Mouse (Mus musculus) neutrophil, adult 5-6 weeks (primary cell): ENCODE data around the gene Meox1. TPM values are rescaled to one million over a fixed set of nuclear protein-coding genes. Genes with fewer than 3 reads are reported as not detected.

ENCODE experiments used
- ATAC-seq: fragments of 151-379, 151-347 bp; 2 replicates; pipeline ENCODE4 v1.8.0; 2017; ENCODE audit warnings: mild to moderate bottlenecking, moderate TSS enrichment; ENCODE audit not compliant: insufficient number of reproducible peaks, poor library complexity, low FRiP score, severe bottlenecking; ENCODE audit errors: extremely low read depth
- total RNA-seq: library from RNA; stranded (forward); fragments of 200-1000 nt; gene quantifications from 2 replicates; pipeline ENCODE4 v1.2.3, GENCODE M21; 2017

Meox1 gene
- total RNA-seq, 1 experiment from 2014 or later = not detected

GRCm38 (mm10) chr11:101870067-101870765, 24.0 kb downstream of the Meox1 start:
- ATAC-seq = no peak

- ATAC-seq = no peak
Measured at GRCm38 (mm10) chr11:101867513-101868052, 26.6 kb downstream of the Meox1 start.

GRCm38 (mm10) chr11:101858742-101859141, 35.4 kb downstream of the Meox1 start:
- ATAC-seq = no peak

DNA sequence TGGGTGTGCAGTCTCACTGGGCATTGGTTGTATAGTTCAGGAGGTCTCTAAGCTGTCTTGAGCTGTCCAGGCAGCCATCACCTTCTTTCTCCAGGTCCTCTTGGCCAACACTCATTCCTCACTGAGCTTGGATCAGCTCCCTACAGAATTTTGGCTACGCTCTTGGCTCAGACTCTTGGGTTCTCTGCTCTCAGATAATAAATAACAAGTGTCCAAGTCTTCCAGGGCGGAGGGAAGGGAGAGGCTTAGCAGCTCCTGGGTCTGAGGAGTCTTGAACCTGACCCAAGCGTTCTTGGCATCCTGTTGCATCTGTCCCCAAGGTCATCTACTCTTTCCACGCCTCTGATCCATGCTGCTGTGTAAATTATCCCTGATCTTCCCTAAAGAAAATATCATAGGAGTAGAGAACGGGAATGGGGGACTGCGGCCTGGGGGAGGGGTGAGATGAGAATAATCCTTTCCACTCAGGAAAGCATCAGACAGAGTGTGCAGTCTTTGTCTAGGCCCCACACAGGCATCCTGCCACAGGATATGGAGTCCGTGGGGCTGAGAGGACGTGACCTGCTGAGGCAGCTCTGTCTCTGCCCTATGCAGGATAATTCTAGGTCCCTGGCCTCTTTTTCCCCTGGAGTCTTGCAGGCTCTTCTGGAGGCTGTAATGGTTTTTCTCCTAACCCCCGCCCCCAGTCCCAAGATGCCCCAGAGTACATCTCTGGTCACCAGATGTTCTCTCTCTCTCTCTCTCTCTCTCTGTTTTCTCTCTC, 38.0 kb downstream of the Meox1 start:
- ATAC-seq = no peak

GRCm38 (mm10) chr11:101851042-101851441, 43.1 kb downstream of the Meox1 start:
- no peak for ATAC-seq

DNA sequence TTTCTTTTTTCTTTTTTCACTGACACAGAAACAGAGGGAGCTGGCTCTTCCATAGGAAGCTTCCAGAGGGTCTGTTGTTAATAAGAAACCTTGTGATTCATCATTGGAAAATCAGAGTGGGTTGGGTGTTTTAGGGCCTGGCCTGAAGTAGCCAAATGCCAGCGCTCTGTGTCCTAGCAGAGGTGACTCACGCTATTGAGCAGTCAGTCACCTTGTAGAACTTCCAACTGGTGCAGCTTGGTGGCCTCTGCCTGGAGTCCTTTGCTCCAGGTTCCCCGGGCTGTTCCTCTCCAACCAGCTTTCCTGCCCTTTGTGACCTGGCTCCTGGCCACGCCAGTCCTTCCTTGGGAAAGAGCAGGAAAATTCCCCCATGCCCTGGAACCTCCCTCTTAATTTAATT, 44.9 kb downstream of the Meox1 start:
- ATAC-seq = no peak

DNA sequence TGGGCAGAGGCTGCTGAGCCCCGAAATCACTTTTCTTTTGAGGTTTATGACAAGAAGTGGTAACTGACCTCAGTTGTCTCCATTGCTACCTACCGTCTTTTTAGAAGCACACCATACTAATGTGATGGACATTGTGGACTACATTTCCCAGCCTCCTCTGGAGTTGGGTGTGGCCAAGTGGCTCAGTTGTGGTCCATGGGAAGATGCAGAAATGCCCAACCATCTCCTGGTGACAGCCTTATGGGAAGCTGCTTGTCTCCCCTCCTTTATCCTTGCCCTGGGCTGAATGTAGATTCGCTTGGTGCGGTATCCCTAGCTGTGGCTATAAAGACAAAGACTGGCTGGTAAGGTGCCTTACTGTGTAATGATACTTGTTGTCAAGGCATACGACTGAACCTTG, 46.7 kb downstream of the Meox1 start:
- no peak for ATAC-seq

DNA sequence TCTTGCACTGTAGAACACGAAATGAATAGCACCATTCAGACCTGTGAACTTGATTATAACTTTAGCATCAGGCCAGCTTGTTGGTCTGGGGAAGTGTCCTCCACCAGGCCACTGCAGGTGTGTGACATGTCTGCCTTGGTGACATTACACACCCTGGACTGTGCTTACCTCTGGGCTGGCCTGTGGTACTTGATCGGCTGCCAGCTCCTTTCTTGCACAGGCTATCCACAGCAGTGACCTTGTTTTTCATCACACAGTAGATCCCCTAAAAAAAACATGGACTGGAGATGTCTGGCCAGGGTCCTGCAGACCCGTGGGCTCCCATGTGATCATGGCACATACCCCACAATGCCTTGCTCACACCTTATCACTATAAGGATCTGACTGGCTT, 51.4 kb downstream of the Meox1 start:
- no peak for ATAC-seq

DNA sequence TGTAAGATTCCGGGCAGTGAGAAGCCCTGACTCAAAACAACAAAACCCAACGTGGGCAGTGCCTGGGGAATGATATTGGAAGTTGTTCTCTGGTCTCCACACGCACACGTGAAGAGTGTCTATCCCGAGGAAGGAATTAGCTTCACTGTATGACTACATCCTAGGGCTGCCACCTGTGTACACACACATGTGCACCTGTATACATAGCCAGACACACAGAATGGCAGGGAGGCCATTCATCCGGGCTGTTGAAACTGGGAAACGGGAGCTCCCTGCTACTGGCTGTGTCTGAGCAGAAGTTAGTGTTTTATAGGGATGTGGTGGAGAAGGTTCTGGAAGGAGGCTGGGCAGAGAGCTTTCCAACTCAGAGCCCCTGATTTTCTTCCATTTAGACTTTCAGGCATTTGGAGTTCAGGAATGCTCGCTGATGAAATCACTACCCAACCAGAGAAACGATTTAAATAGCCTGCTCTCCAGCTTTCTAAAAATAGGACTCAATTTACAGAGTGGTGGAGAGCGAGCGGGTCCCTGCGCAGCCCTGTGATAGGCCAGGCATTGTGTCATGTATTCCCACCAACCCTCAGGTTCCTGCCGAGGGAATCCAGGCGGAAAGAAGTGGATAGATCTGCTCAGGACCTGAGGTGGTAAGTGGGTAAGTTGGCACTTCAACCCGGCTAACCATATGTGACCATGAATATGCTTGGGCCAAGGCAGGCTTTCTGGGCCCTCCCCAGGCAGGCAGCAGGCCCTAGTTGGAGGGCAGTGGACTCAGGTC, 52.0 kb downstream of the Meox1 start:
- no peak for ATAC-seq

DNA sequence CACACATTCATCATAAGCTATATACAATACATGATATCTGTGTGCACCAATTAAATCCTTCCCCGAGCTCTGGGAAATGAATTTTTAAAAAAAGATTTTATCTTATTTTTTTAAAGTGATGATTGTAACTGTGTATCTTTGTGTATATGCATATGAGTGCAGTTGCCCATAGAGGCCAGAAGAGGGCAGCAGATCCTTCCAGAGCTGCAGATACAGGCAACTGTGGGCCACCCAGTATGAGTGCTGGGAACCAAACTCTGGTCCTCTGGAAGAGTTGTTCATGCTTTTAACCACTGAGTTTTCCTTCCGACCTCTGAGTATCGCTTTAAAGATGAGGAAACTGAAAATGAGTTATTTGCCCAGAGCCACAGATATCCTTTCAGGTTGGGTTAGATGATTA, 53.8 kb downstream of the Meox1 start:
- ATAC-seq = no peak

DNA sequence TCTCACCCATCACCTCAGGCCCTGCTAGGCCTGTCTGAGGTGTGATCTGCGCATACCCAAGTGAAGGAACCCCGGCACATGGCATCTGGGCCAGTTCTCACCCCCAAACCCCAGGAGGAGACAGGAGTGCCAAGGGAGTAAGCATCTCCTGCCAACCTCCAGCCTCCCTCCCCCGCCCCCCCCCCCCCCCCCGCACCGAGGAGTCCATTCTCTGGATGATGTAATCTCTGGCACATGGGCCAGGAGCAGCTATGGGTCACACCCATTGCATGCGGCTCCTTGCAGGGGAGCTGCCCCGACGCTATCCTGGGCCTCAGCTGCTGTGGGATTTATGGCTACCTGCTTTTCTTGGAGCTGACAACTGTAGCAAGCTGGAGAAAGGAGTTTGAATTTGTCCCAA, 54.7 kb downstream of the Meox1 start:
- ATAC-seq = no peak

GRCm38 (mm10) chr11:101832001-101832400, 62.2 kb downstream of the Meox1 start:
- no peak for ATAC-seq

- no peak for ATAC-seq
Measured at GRCm38 (mm10) chr11:101830616-101831015, 63.6 kb downstream of the Meox1 start.

GRCm38 (mm10) chr11:101830112-101830511, 64.1 kb downstream of the Meox1 start:
- ATAC-seq = no peak

DNA sequence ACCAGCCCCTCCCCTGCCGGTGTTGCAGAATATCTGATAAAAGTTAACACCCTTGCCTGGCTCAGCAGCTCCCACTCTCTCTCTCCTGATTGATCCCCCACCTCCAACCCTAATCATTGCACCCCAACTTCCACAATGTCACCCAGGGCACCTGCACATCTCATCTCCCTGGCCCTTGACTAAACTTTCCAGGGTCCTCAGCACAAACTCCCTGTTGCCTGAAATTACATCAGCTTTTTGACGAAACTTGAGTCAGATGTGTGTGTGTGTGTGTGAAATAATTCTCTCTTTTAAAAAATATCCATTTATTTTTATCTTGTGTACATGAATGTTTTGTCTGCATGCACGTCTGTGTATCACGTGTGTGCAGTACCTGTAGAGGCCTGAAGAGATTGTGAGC, 65.5 kb downstream of the Meox1 start:
- no peak for ATAC-seq

Other genes with a start within 250 kb of the Meox1 start
- 2.2 and 2.7 TPM in 2 replicates for gene Arl4d, start 228.8 kb downstream of the Meox1 start, total RNA-seq
- gene Dhx8, start 161.5 kb downstream of the Meox1 start, total RNA-seq = 60.8 and 61.8 TPM in 2 replicates
- not detected in 2 replicates for gene Etv4, start 109.0 kb downstream of the Meox1 start, total RNA-seq
- not detected in 2 replicates for gene Sost, start 72.6 kb upstream of the Meox1 start, total RNA-seq
- gene Cfap97d1, start 89.9 kb upstream of the Meox1 start, total RNA-seq = not detected in 2 replicates
- gene Dusp3, start 92.6 kb upstream of the Meox1 start, total RNA-seq = 9.5 and 12.0 TPM in 2 replicates
- not detected in 2 replicates for gene Mpp3, start 134.1 kb upstream of the Meox1 start, total RNA-seq
- 0.58 and 2.0 TPM in 2 replicates for gene Cd300lg, start 147.1 kb upstream of the Meox1 start, total RNA-seq
- not detected in 2 replicates for gene Mpp2, start 194.1 kb upstream of the Meox1 start, total RNA-seq
- not detected in 2 replicates for gene Ppy, start 206.9 kb upstream of the Meox1 start, total RNA-seq
- not detected in 2 replicates for gene Pyy, start 213.5 kb upstream of the Meox1 start, total RNA-seq